Mouse (Mus musculus): ENCODE measurements around the gene Pglyrp1. TPM values are rescaled to one million over a fixed set of nuclear protein-coding genes. Genes with fewer than 3 reads are reported as not detected.

Pglyrp1 gene
- polyA plus RNA-seq, 2 experiments from 2014 or later: 246 to 259 TPM

Other genes starting within 250 kb of the Pglyrp1 start
- not detected for gene Psg21, start 214.6 kb upstream of the Pglyrp1 start, polyA plus RNA-seq (2017; shearing (Covaris generic))
- gene Psg20, start 185.1 kb upstream of the Pglyrp1 start, polyA plus RNA-seq (2017; shearing (Covaris generic)): not detected
- gene Psg22, start 153.2 kb upstream of the Pglyrp1 start, polyA plus RNA-seq (2017; shearing (Covaris generic)): not detected
- not detected for gene Psg19, start 72.8 kb upstream of the Pglyrp1 start, polyA plus RNA-seq (2017; shearing (Covaris generic))
- gene Psg17, start 49.7 kb upstream of the Pglyrp1 start, polyA plus RNA-seq (2017; shearing (Covaris generic)): not detected
- under 1 TPM in 1 of 2 experiments, not detected in 1; 0.22 TPM for gene Mill2, start 31.4 kb upstream of the Pglyrp1 start, polyA plus RNA-seq (2017; shearing (Covaris generic))
- 1 to 10 TPM; 7.6 to 8.9 TPM for gene Ccdc61, start 39.1 kb downstream of the Pglyrp1 start, polyA plus RNA-seq (2017; shearing (Covaris generic))
- not detected for gene Nova2, start 54.6 kb downstream of the Pglyrp1 start, polyA plus RNA-seq (2017; shearing (Covaris generic))
- not detected for gene Nanos2, start 116.1 kb downstream of the Pglyrp1 start, polyA plus RNA-seq (2017; shearing (Covaris generic))
- gene Mypop, start 119.9 kb downstream of the Pglyrp1 start, polyA plus RNA-seq (2017; shearing (Covaris generic)): 1 to 10 TPM; 1.7 to 3.0 TPM
- 1 to 10 TPM; 2.0 to 2.4 TPM for gene Irf2bp1, start 132.7 kb downstream of the Pglyrp1 start, polyA plus RNA-seq (2017; shearing (Covaris generic))
- not detected for gene Foxa3, start 152.2 kb downstream of the Pglyrp1 start, polyA plus RNA-seq (2017; shearing (Covaris generic))
- gene Sympk, start 153.0 kb downstream of the Pglyrp1 start, polyA plus RNA-seq (2017; shearing (Covaris generic)): 1 to 10 TPM; 5.0 to 6.4 TPM
- not detected for gene Rsph6a, start 183.4 kb downstream of the Pglyrp1 start, polyA plus RNA-seq (2017; shearing (Covaris generic))
- gene Dmwd, start 204.9 kb downstream of the Pglyrp1 start, polyA plus RNA-seq (2017; shearing (Covaris generic)): not detected
- under 1 TPM in 1 of 2 experiments, not detected in 1; 0.44 TPM for gene Dmpk, start 212.5 kb downstream of the Pglyrp1 start, polyA plus RNA-seq (2017; shearing (Covaris generic))
- gene Six5, start 223.3 kb downstream of the Pglyrp1 start, polyA plus RNA-seq (2017; shearing (Covaris generic)): under 1 TPM; 0.46 to 0.83 TPM
- not detected for gene Gm4969, start 247.0 kb downstream of the Pglyrp1 start, polyA plus RNA-seq (2017; shearing (Covaris generic))
- gene Fbxo46, start 248.5 kb downstream of the Pglyrp1 start, polyA plus RNA-seq (2017; shearing (Covaris generic)): 10 to 100 TPM; 23.1 to 29.0 TPM

Measured in CD4-positive, CD25-positive, alpha-beta regulatory T cell, adult 4 months (primary cell).